Mouse (Mus musculus) lung, postnatal 0 days (tissue): Measurements from ENCODE around the gene Ifit3.

Experiments
- CTCF ChIP-seq: IDR thresholded peaks from 2 replicates; pipeline ENCODE4 v1.5.1; 2016; ENCODE audit warnings: antibody characterized with exemption, mild to moderate bottlenecking
- EP300 ChIP-seq: IDR thresholded peaks from 2 replicates; pipeline ENCODE4 v1.6.1; 2016; ENCODE audit warnings: antibody characterized with exemption, mild to moderate bottlenecking, control low read depth

GRCm38 (mm10) chr19:34605472-34605871 is 22.1 kb downstream of the Ifit3 start:
- no peak for TF ChIP-seq CTCF
- TF ChIP-seq EP300 = no peak
